Mouse (Mus musculus) liver, embryonic 15.5 days (tissue): ENCODE measurements around the gene 2210016L21Rik. TPM values are rescaled to one million over a fixed set of nuclear protein-coding genes. Genes with fewer than 3 reads are reported as not detected.
A peak's percentile ranks its signal among the peaks of the same experiment; 100 is the strongest.

Experiments used
- ATAC-seq: fragments of 200-750 bp; cut with Nextera tagmentation; 2 replicates; pipeline ENCODE4 v1.8.0; 2017; ENCODE audit warnings: moderate number of reproducible peaks, mild to moderate bottlenecking, moderate library complexity; ENCODE audit not compliant: insufficient read depth
- H3K27ac ChIP-seq: fragments of 300-500 bp; sonication (generic); replicated peaks from 2 replicates; pipeline ENCODE4 v1.5.1; 2015; ENCODE audit warnings: mild to moderate bottlenecking, inconsistent platforms
- H3K27me3 ChIP-seq: fragments of 300-500 bp; sonication (generic); 2 replicates; pipeline ENCODE4 v1.6.1; 2015; ENCODE audit warnings: mild to moderate bottlenecking, inconsistent platforms
- H3K36me3 ChIP-seq: fragments of 300-500 bp; sonication (generic); replicated peaks from 2 replicates; pipeline ENCODE4 v1.6.1; 2015; ENCODE audit warnings: moderate library complexity, mild to moderate bottlenecking, inconsistent platforms
- H3K4me1 ChIP-seq: fragments of 300-500 bp; sonication (generic); replicated peaks from 2 replicates; pipeline ENCODE4 v1.6.1; 2015; ENCODE audit warnings: inconsistent platforms
- H3K4me2 ChIP-seq: fragments of 300-500 bp; sonication (generic); 2 replicates; pipeline ENCODE4 v1.6.1; 2015; ENCODE audit warnings: moderate library complexity, mild to moderate bottlenecking, inconsistent platforms
- H3K4me3 ChIP-seq: fragments of 300-500 bp; sonication (generic); replicated peaks from 2 replicates; pipeline ENCODE4 v1.5.1; 2015; ENCODE audit warnings: mild to moderate bottlenecking, inconsistent platforms
- H3K9ac ChIP-seq: fragments of 300-500 bp; sonication (generic); 2 replicates; pipeline ENCODE4 v1.6.1; 2015; ENCODE audit warnings: moderate library complexity, mild to moderate bottlenecking, inconsistent platforms
- H3K9me3 ChIP-seq: fragments of 300-500 bp; sonication (generic); replicated peaks from 2 replicates; pipeline ENCODE4 v1.6.1; 2016; ENCODE audit warnings: inconsistent platforms
- WGBS: fragments of 180-500 bp; shearing (Covaris S2); methylation state at CpG from one replicate; pipeline ENCODE4 v1.1.7; 2015; ENCODE audit warnings: mixed read lengths; ENCODE audit not compliant: insufficient replicate concordance; 5-methylcytosine and 5-hydroxymethylcytosine counted together
- polyA plus RNA-seq: library from polyadenylated mRNA; unstranded; fragments of >200 nt; fragmentation: Nextera tagmentation; extraction: Ambion mirVana; gene quantifications from 2 replicates; pipeline ENCODE4 v1.2.1, GENCODE M21; 2015

The 2210016L21Rik gene
- 10.2 and 12.3 TPM in 2 replicates for polyA plus RNA-seq

GRCm38 (mm10) chr5:114942074-114942765, at the start of gene 2210016L21Rik:
Gene 2210016L21Rik, plus strand, starts transcription at chr5:114942158.
- WGBS, result 2% methylated on average over 39 of the region's 39 CpGs
- Histone ChIP-seq H3K4me3 (peak within 1 kb of the TSS; percentile 74), H3K4me1 (peaks cover 18% of the 10 kb centered on the region), H3K9ac (peak within 1 kb of the TSS; percentile 83), H3K36me3 (peaks cover 17% of the 10 kb centered on the region), H3K27ac (peak within 1 kb of the TSS; percentile 81), H3K4me2 (peak within 1 kb of the TSS; percentile 85), H3K27me3 (no peaks in the 10 kb centered on the region), H3K9me3 (no peaks in the 10 kb centered on the region)
- ATAC-seq, result peak; percentile 86

DNA sequence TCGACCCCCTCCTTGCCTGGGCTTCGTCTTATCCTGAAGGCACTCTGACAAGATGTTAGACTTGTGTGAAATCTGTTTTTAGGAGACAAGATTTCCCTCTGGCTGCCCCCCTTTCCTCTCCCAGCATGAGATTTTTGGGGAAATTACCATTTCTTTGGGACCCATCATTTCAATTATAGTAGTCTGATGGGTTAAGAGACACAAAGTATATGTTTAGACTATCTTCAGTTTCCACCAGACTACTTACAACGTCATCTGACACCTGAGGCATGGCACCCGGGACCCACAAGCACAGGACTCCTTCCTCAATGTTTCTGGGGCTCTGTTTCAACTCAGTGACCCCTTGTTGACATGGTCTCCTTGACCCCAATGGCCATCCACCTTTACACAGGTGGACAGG, 46.4 kb upstream of the 2210016L21Rik start:
- Histone ChIP-seq H3K27ac (no peak overlapping the region), H3K4me1 (peaks cover 12% of the 10 kb centered on the region), H3K9me3 (no peaks in the 10 kb centered on the region), H3K9ac (no peak overlapping the region), H3K4me2 (no peak overlapping the region), H3K27me3 (peaks cover 7% of the 10 kb centered on the region; the same call in 1 of the 2 replicates), H3K4me3 (no peak overlapping the region), H3K36me3 (no peaks in the 10 kb centered on the region)
- WGBS, result 61% methylated on average over 4 of the region's 4 CpGs
- no peak for ATAC-seq

DNA sequence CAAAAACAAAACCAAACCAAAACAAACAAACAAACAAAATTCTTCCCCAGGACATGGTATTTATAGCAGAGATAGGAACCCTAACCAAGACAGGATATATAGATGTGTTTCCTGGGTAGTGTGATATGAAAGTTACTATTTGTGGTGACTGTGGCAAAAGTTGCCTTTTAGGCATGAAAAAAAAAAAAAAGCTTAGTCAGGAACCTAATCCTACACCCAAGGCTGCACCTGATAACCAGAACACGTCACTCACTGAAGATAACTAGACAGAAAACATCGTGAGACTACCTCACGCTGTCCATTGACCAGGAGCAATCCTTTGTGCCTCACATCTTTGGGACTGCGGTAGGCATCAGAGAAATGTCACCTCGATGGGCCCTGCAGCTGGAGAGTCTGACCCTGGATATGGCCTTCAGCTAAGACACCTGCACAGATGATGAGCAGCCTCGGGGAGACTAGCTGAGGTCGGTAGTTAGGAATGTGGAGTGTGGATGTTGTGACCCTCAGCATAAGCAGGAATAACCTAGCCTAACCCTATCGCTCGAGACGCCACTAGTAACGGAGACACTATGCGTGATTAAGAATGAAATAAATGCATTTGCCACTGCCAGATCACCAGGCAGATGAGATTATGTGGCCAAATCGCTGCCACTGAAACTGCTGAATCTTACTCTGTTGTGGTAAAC, 45.1 kb upstream of the 2210016L21Rik start, which contains the start of gene Oasl2:
TSS of gene Oasl2 (plus strand) at position 249 of the 686 bp plus-strand sequence.
- Histone ChIP-seq H3K4me2 (peak within 1 kb of the TSS; percentile 45), H3K27ac (no peak within 1 kb of the TSS), H3K9me3 (no peaks in the 10 kb centered on the region), H3K9ac (no peak within 1 kb of the TSS), H3K36me3 (no peaks in the 10 kb centered on the region), H3K4me3 (peak within 1 kb of the TSS; percentile 25), H3K4me1 (peaks cover 12% of the 10 kb centered on the region), H3K27me3 (peaks cover 7% of the 10 kb centered on the region; the same call in 1 of the 2 replicates)
- WGBS, result 37% methylated on average over 13 of the region's 13 CpGs
- no peak for ATAC-seq

GRCm38 (mm10) chr5:114897374-114897793, 44.6 kb upstream of the 2210016L21Rik start:
- Histone ChIP-seq H3K4me2 (peak overlapping the region; percentile 45), H3K36me3 (no peaks in the 10 kb centered on the region), H3K4me1 (peaks cover 12% of the 10 kb centered on the region), H3K9me3 (no peaks in the 10 kb centered on the region), H3K4me3 (peak overlapping the region; percentile 25), H3K27me3 (peaks cover 7% of the 10 kb centered on the region; the same call in 1 of the 2 replicates), H3K27ac (no peak overlapping the region), H3K9ac (no peak overlapping the region)
- 3% methylated on average over 7 of the region's 7 CpGs for WGBS
- ATAC-seq, result no peak

DNA sequence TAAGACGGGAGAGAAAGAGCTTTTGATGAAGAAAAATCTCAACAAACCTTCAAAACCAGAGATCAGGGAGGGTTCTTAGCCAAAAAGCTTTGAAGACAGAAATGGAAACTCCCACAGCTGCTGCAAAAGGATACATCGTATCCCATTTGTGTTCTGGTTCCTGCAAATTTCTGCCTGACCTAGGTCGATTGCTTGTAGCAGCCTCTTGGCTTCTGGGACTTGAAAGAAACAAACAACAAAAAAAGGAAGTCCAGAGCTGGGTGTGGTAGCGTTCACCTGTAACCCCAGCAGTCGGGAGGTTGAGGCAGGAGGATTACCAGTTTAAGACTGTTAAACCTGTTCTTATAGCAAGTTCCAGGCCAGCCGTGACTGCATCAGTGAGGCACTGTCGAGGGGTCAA, 43.1 kb upstream of the 2210016L21Rik start:
- Histone ChIP-seq H3K4me2 (no peak overlapping the region), H3K27me3 (peaks cover 7% of the 10 kb centered on the region; the same call in 1 of the 2 replicates), H3K36me3 (no peaks in the 10 kb centered on the region), H3K9ac (no peak overlapping the region), H3K9me3 (no peaks in the 10 kb centered on the region), H3K4me3 (no peak overlapping the region), H3K27ac (no peak overlapping the region), H3K4me1 (peaks cover 12% of the 10 kb centered on the region)
- WGBS, result 48% methylated on average over 7 of the region's 7 CpGs
- ATAC-seq, result no peak

DNA sequence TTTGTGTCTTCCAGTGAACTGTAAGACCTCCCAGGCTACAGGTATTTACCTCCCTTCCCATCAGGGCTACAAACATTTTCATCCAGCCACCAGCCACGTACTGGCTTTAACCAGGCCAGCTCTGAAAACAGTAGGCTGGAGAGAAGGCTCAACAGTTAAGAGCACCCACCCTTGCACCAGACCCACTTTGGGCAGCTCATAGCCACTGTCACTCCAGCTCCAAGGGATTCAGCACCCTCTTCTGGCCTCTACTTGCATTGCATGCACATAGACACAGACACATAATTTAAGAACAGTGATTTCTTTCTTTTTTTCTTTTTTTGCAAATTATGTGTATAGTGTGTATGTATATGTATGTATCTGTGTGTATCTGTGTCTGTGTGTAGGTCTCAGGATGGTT, 39.5 kb upstream of the 2210016L21Rik start:
- no peak for ATAC-seq
- Histone ChIP-seq H3K4me2 (no peak overlapping the region), H3K9me3 (no peaks in the 10 kb centered on the region), H3K36me3 (no peaks in the 10 kb centered on the region), H3K4me1 (no peaks in the 10 kb centered on the region), H3K4me3 (no peak overlapping the region), H3K27me3 (peaks cover 7% of the 10 kb centered on the region; the same call in 1 of the 2 replicates), H3K9ac (no peak overlapping the region), H3K27ac (no peak overlapping the region)
- WGBS, result 26% methylated on average over 1 of the region's 1 CpGs

DNA sequence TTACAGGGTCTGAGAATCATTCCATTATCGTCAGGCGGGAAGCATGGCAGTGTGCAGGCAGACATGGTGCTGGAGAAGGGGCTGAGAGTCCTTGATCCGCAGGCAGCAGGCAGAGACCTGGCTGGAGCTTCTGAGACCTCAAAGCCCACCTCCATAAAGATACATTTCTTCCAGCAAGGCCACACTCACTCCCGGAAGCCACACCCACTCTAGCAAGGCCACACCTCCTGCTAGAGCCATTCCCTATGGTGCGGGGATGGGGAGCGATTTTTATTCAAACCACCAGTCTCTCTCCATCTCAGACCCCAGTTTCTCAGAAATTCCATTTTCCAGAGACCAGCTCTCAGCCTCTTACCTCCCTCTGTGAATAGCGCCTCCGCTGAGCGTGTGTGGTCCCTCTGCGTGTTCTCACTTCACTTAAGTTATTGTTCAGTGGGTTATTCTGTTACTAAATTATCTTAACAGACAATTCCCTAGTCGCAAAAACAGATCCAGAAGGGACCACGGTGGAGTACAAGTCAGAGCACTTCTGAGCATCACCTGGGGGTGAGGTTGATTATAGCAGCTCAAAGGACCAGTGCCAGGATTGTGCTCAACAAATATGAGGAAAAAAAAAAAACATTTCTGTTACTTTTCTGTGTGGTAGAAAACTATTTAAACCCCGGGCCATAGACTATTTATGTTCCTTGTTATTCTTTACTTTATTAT, 33.2 kb upstream of the 2210016L21Rik start:
- Histone ChIP-seq H3K27ac (no peak overlapping the region), H3K4me3 (no peak overlapping the region), H3K27me3 (no peaks in the 10 kb centered on the region), H3K4me2 (no peak overlapping the region), H3K4me1 (no peaks in the 10 kb centered on the region), H3K36me3 (no peaks in the 10 kb centered on the region), H3K9ac (no peak overlapping the region), H3K9me3 (no peaks in the 10 kb centered on the region)
- 63% methylated on average over 13 of the region's 13 CpGs for WGBS
- no peak for ATAC-seq

- H3K36me3 ChIP-seq, result no peaks in the 10 kb centered on the region
- no peak overlapping the region for H3K27ac ChIP-seq
- H3K9ac ChIP-seq, result no peak overlapping the region
- H3K9me3 ChIP-seq, result no peaks in the 10 kb centered on the region
- WGBS, result 44% methylated on average over 4 of the region's 4 CpGs
- no peaks in the 10 kb centered on the region for H3K27me3 ChIP-seq
- H3K4me3 ChIP-seq, result no peak overlapping the region
- no peak for ATAC-seq
- no peak overlapping the region for H3K4me2 ChIP-seq
- no peaks in the 10 kb centered on the region for H3K4me1 ChIP-seq
These were observed 28.3 kb upstream of the 2210016L21Rik start for GRCm38 (mm10) chr5:114913686-114914085.

DNA sequence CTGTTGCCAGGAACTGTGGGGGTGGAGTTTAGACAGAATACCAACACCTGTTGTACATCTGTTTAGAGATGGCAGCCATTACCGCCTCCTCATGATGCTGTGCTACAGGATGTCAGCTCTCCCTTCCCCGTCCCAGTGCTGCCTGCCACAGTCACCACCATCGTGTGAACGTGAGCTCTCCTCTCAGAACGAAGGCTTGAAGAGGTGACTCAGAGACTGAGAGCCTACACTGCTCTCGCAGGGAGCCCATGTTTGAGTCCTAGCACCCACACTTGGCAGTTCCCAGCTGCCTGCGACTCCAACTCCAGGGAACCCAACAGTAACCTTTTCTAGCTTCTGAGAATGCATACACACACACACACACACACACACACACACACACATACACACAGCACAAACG, 27.1 kb upstream of the 2210016L21Rik start:
- H3K36me3 ChIP-seq, result no peaks in the 10 kb centered on the region
- H3K4me3 ChIP-seq, result no peak overlapping the region
- no peaks in the 10 kb centered on the region for H3K4me1 ChIP-seq
- H3K9me3 ChIP-seq, result no peaks in the 10 kb centered on the region
- no peak overlapping the region for H3K9ac ChIP-seq
- no peaks in the 10 kb centered on the region for H3K27me3 ChIP-seq
- no peak overlapping the region for H3K4me2 ChIP-seq
- no peak for ATAC-seq
- H3K27ac ChIP-seq, result no peak overlapping the region
- WGBS, result 52% methylated on average over 8 of the region's 8 CpGs

DNA sequence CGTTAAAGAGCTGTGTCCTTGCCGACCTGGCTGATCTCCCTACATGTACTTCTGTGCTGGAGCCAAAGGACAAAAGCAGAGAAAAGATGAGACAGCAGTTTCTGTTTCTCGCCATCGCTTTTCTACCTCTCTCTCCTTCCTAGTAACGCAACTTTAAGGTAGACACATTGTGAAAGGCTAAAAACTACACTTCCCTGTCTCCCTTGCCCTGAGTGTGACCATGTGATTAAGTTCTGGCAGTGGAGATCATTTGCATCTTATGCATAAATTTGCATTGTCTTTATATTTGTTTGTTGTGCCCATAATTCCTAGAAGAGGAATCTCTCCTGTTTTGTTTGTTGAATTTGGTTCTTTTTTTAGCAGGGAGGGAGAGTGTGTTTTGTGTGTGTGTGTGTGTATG, 26.1 kb upstream of the 2210016L21Rik start:
- Histone ChIP-seq H3K9me3 (no peaks in the 10 kb centered on the region), H3K4me3 (no peak overlapping the region), H3K4me1 (no peaks in the 10 kb centered on the region), H3K4me2 (no peak overlapping the region), H3K27me3 (no peaks in the 10 kb centered on the region), H3K36me3 (no peaks in the 10 kb centered on the region), H3K9ac (no peak overlapping the region), H3K27ac (no peak overlapping the region)
- ATAC-seq, result no peak
- WGBS, result 58% methylated on average over 5 of the region's 5 CpGs

DNA sequence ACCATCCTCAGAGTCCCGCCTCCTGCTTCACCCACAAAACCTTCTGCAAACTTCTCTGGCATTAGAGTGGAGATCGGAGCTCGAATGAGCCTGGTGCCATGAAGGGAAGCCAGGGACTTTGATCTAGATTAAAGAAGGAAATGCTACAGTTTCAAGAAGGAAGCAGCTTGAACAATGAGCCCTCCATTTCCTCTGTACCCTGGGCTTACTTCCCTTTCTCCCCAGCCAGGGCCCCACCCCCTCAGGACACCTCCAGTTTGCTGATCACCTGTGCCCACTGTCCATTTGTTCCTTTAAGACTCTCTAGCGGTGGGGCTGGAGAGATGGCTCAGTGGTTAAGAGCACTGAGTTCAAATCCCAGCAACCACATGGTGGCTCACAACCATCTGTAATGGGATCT, 25.2 kb upstream of the 2210016L21Rik start:
- Histone ChIP-seq H3K4me1 (peaks cover 2% of the 10 kb centered on the region; the same call in 1 of the 2 replicates), H3K27me3 (no peaks in the 10 kb centered on the region), H3K9me3 (no peaks in the 10 kb centered on the region), H3K9ac (no peak overlapping the region), H3K27ac (no peak overlapping the region), H3K4me3 (no peak overlapping the region), H3K4me2 (no peak overlapping the region), H3K36me3 (no peaks in the 10 kb centered on the region)
- WGBS, result 34% methylated on average over 4 of the region's 4 CpGs
- no peak for ATAC-seq
